Mouse (Mus musculus) neutrophil, adult 83 days (primary cell): ENCODE measurements around the gene Rasgef1a. TPM values are rescaled to one million over a fixed set of nuclear protein-coding genes. Genes with fewer than 3 reads are reported as not detected.

Experiments used
- total RNA-seq, 2 experiments: library from RNA; stranded (reverse); gene quantifications; one replicate each; pipeline ENCODE4 v1.2.4; 2023

Gene Rasgef1a
- 1 to 10 TPM in 1 of 2 experiments, under 1 TPM in 1; 0.92 to 1.1 TPM for total RNA-seq

DNA sequence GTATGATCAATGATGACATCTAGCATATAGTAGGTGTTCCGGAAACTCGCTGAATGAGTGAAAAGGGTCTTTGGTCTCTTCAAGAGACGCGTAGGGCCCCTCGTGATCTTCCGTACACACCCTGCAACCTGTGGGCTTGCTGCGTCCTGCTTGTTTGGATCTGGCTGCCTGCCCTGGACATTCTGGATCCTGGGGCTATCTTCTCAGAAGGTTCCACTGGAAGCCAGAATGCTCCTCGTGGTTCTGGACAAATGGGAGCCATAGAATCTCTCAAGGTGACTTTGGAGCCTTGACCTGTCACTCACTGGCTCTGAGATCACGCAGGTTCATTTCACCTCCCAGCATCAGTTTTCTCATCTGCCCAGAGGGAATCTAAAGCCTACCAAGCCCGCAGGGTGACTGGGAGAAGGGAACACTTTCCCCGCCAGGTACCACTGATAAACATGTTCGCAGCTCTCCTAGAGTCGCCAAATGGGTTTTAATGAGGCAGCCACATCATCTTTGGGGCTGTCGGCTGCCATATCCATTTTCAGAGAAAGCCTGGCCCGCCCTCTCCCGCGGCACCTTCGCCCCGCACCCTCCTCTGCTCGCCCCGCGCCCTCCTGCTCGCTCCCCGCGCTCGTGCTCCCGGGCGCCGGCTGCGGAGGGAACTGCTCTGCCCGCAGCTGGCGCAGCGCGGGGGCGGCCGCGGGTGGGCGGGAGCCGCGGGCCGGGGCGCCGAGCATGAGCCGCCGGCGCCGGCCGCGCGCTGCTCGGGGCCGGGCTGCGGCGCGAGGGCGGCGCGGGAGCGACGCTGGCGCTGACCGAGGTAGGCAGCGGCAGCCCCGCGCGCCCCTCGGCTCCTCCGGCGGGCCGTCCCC lies at the start of gene Rasgef1a:
Gene Rasgef1a, plus strand, starts transcription at position 683 of the 860 bp plus-strand sequence.

DNA sequence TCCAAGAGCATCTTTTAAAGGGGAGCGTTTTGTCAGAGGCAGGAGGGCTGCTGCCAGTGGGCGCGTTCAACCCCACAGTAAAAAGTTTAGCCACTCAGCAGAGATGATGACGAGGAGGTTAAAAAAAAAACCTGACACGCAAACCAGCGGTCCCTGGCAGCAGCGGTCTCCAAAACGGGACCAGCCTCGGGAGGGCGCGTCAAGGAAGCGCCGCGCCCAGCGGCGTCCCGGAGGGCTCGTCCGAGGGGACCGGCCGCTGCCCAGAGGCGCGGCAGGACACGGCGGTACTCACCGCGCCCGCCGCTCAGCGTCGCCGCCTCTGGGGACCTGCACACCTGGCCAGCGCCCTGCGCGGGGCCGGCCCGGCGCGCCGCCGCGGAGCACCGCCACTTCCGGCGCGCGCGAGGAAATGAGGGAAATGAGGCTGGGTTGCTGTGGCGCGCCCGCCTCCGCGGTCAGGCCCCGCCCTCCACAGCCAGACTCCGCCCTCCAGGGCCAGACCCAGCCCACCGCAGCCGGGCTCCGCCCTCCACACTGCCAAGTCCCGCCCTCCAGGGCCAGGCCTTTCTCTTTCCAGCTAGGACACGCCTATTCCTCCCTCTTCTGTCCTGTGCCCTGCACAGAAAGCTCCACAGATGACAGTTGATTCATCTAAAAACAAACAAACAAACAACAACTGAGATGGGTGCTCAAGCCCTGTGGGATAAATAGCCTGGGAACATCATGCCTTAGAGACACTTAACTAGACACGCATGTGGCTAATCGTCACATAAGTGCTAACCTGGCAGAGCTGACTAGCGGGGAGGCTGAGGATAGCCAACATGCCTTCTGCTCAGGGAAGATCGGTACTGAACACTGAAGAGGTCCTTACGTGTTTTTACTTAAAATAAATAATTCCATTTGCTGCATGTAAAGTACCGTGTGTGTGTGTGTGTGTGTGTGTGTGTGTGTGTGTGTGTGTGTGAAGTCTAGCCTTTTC lies 127.8 kb downstream of the Rasgef1a start, which contains the start of gene Csgalnact2:
Gene Csgalnact2, minus strand, starts transcription at position 410 of the 979 bp plus-strand sequence.

Other genes starting within 250 kb of the Rasgef1a start
- gene Zfp637, start 170.3 kb upstream of the Rasgef1a start, total RNA-seq = 1 to 10 TPM; 6.9 to 7.7 TPM
- gene Zfp239, start 149.3 kb upstream of the Rasgef1a start, total RNA-seq = under 1 TPM; 0.60 to 0.68 TPM
- 100 to 1,000 TPM; 516 to 532 TPM for gene Hnrnpf, start 111.1 kb upstream of the Rasgef1a start, total RNA-seq
- not detected for gene Fxyd4, start 73.7 kb upstream of the Rasgef1a start, total RNA-seq
- gene Csgalnact2, start 127.7 kb downstream of the Rasgef1a start, total RNA-seq = 10 to 100 TPM; 87.8 to 89.3 TPM
- gene Ret, start 186.3 kb downstream of the Rasgef1a start, total RNA-seq = under 1 TPM; 0.11 to 0.18 TPM